Mouse (Mus musculus) MEL (cell line): Measurements from ENCODE around the gene Ano6. TPM values are rescaled to one million over a fixed set of nuclear protein-coding genes. Genes with fewer than 3 reads are reported as not detected.

Experiments used
- DNase-seq: peaks from one replicate; pipeline ENCODE4 v3.0.0; 2011; ENCODE audit warnings: low read depth, low spot score
- H3K27ac ChIP-seq: 2 replicates; pipeline ENCODE4 v1.5.1; 2012; ENCODE audit warnings: low read depth, mild to moderate bottlenecking, control low read depth, low read length, moderate library complexity; ENCODE audit not compliant: control insufficient read depth
- H3K27me3 ChIP-seq, 2 experiments: fragments of 150-350 bp in 1 of 2; sonication (generic) in 1 of 2; 2 replicates each; pipeline ENCODE4 v1.6.1; 2012; ENCODE audit warnings: low read length in 2 of 2, mild to moderate bottlenecking in 2 of 2, improper control_type of control experiment in 1 of 2, moderate library complexity in 1 of 2; ENCODE audit not compliant: insufficient read depth in 2 of 2, control insufficient read depth in 1 of 2
- H3K36me3 ChIP-seq, 2 experiments: 2 replicates each; pipeline ENCODE4 v1.6.1; 2012 to 2014; ENCODE audit warnings: low read length in 2 of 2, improper control_type of control experiment in 1 of 2, inconsistent platforms in 1 of 2, mild to moderate bottlenecking in 1 of 2; ENCODE audit not compliant: insufficient read depth in 2 of 2, control insufficient read depth in 1 of 2
- H3K4me1 ChIP-seq, 2 experiments: fragments of 150-350 bp in 1 of 2; sonication (generic) in 1 of 2; 2 replicates each; pipeline ENCODE4 v1.6.1; 2012; ENCODE audit warnings: low read length in 2 of 2, improper control_type of control experiment in 1 of 2, mild to moderate bottlenecking in 1 of 2; ENCODE audit not compliant: insufficient read depth in 2 of 2, control insufficient read depth in 1 of 2
- H3K4me3 ChIP-seq, 2 experiments: fragments of 150-350 bp in 1 of 2; sonication (generic) in 1 of 2; 2 replicates each; pipeline ENCODE4 v1.5.1; 2012; ENCODE audit warnings: low read depth in 2 of 2, low read length in 2 of 2, mild to moderate bottlenecking in 2 of 2, moderate library complexity in 2 of 2, control low read depth in 1 of 2, improper control_type of control experiment in 1 of 2; ENCODE audit not compliant: control insufficient read depth in 1 of 2, insufficient read depth in 1 of 2
- H3K79me2 ChIP-seq: 2 replicates; pipeline ENCODE4 v1.6.1; 2012; ENCODE audit warnings: mild to moderate bottlenecking, low read length, moderate library complexity; ENCODE audit not compliant: control insufficient read depth, poor library complexity, insufficient read depth
- H3K9ac ChIP-seq: 2 replicates; pipeline ENCODE4 v1.6.1; 2012; ENCODE audit warnings: low read depth, mild to moderate bottlenecking, control low read depth, low read length, moderate library complexity; ENCODE audit not compliant: control insufficient read depth, poor library complexity, severe bottlenecking
- H3K9me3 ChIP-seq: fragments of 150-350 bp; sonication (generic); replicated peaks from 2 replicates; pipeline ENCODE4 v1.6.1; 2012; ENCODE audit warnings: mild to moderate bottlenecking, low read length, improper control_type of control experiment, moderate library complexity; ENCODE audit not compliant: insufficient read depth
- BHLHE40 ChIP-seq: IDR thresholded peaks from 2 replicates; pipeline ENCODE4 v1.6.1; 2012; ENCODE audit warnings: low read depth, mild to moderate bottlenecking, inconsistent platforms, low read length, improper control_type of control experiment, borderline replicate concordance
- CHD1 ChIP-seq: IDR thresholded peaks from 2 replicates; pipeline ENCODE4 v1.6.1; 2012; ENCODE audit warnings: low read depth, mild to moderate bottlenecking, inconsistent platforms, low read length, improper control_type of control experiment
- E2F4 ChIP-seq: IDR thresholded peaks from 2 replicates; pipeline ENCODE4 v1.6.1; 2011; ENCODE audit warnings: low read depth, low read length, improper control_type of control experiment, borderline replicate concordance
- ELF1 ChIP-seq: IDR thresholded peaks from 2 replicates; pipeline ENCODE4 v1.6.1; 2014; ENCODE audit warnings: low read depth, mild to moderate bottlenecking, inconsistent platforms, low read length, improper control_type of control experiment, moderate library complexity
- EP300 ChIP-seq, 2 experiments: IDR thresholded peaks; 2 replicates each; pipeline ENCODE4 v1.6.1; 2011; ENCODE audit warnings: improper control_type of control experiment in 2 of 2, low read length in 2 of 2, low read depth in 1 of 2, mild to moderate bottlenecking in 1 of 2
- ETS1 ChIP-seq: IDR thresholded peaks from 2 replicates; pipeline ENCODE4 v1.6.1; 2012; ENCODE audit warnings: low read depth, mild to moderate bottlenecking, inconsistent platforms, low read length, improper control_type of control experiment, moderate library complexity
- GATA1 ChIP-seq: IDR thresholded peaks from 2 replicates; pipeline ENCODE4 v1.6.1; 2011; ENCODE audit warnings: low read depth, low read length, improper control_type of control experiment
- HCFC1 ChIP-seq: IDR thresholded peaks from 2 replicates; pipeline ENCODE4 v1.6.1; 2012; ENCODE audit warnings: low read depth, mild to moderate bottlenecking, inconsistent platforms, low read length, improper control_type of control experiment, moderate library complexity
- KAT2A ChIP-seq: conservative IDR thresholded peaks from 2 replicates; pipeline ENCODE4 v1.6.1; 2012; ENCODE audit warnings: low read depth, low read length, improper control_type of control experiment, inconsistent platforms
- MAZ ChIP-seq: IDR thresholded peaks from 2 replicates; pipeline ENCODE4 v1.6.1; 2012; ENCODE audit warnings: low read depth, mild to moderate bottlenecking, inconsistent platforms, low read length, improper control_type of control experiment
- MYB ChIP-seq: IDR thresholded peaks from 2 replicates; pipeline ENCODE4 v1.6.1; 2011; ENCODE audit warnings: mild to moderate bottlenecking, low read depth, low read length, improper control_type of control experiment
- NRF1 ChIP-seq: IDR thresholded peaks from 2 replicates; pipeline ENCODE4 v1.6.1; 2014; ENCODE audit warnings: low read depth, mild to moderate bottlenecking, inconsistent platforms, low read length, improper control_type of control experiment, moderate library complexity; ENCODE audit not compliant: poor library complexity, insufficient read depth, severe bottlenecking
- POLR2A ChIP-seq, 2 experiments: IDR thresholded peaks; 2 replicates each; pipeline ENCODE4 v1.6.1; 2011 to 2012; ENCODE audit warnings: low read length in 2 of 2, mild to moderate bottlenecking in 2 of 2, control low read depth in 1 of 2, improper control_type of control experiment in 1 of 2, low read depth in 1 of 2, moderate library complexity in 1 of 2; ENCODE audit not compliant: control insufficient read depth in 1 of 2, insufficient read depth in 1 of 2, poor library complexity in 1 of 2
- POLR2AphosphoS2 ChIP-seq: IDR thresholded peaks from 2 replicates; pipeline ENCODE4 v1.6.1; 2011; ENCODE audit warnings: low read length, improper control_type of control experiment
- POLR2AphosphoS5 ChIP-seq: IDR thresholded peaks from 2 replicates; pipeline ENCODE4 v1.6.1; 2012; ENCODE audit warnings: low read depth, borderline replicate concordance, mild to moderate bottlenecking, inconsistent platforms, low read length, moderate library complexity, mixed read lengths
- RAD21 ChIP-seq: IDR thresholded peaks from 2 replicates; pipeline ENCODE4 v1.6.1; 2011; ENCODE audit warnings: mild to moderate bottlenecking, low read depth, low read length, improper control_type of control experiment
- TAL1 ChIP-seq: IDR thresholded peaks from 2 replicates; pipeline ENCODE4 v1.6.1; 2012; ENCODE audit warnings: mild to moderate bottlenecking, inconsistent platforms, low read length, moderate library complexity, mixed read lengths
- TBP ChIP-seq: IDR thresholded peaks from 2 replicates; pipeline ENCODE4 v1.8.0; 2011; ENCODE audit warnings: low read depth, low read length, improper control_type of control experiment
- UBTF ChIP-seq: IDR thresholded peaks from 2 replicates; pipeline ENCODE4 v1.6.1; 2012; ENCODE audit warnings: low read depth, mild to moderate bottlenecking, inconsistent platforms, low read length, improper control_type of control experiment, moderate library complexity, borderline replicate concordance; ENCODE audit not compliant: insufficient read depth
- USF1 ChIP-seq: IDR thresholded peaks from 2 replicates; pipeline ENCODE4 v1.6.1; 2014; ENCODE audit warnings: low read depth, mild to moderate bottlenecking, inconsistent platforms, low read length, improper control_type of control experiment, moderate library complexity
- USF2 ChIP-seq, 2 experiments: IDR thresholded peaks; 2 replicates each; pipeline ENCODE4 v1.6.1; 2011 to 2012; ENCODE audit warnings: improper control_type of control experiment in 2 of 2, low read length in 2 of 2, borderline replicate concordance in 1 of 2, inconsistent platforms in 1 of 2, low read depth in 1 of 2, mild to moderate bottlenecking in 1 of 2; ENCODE audit not compliant: insufficient read depth in 1 of 2
- ZC3H11A ChIP-seq: IDR thresholded peaks from 2 replicates; pipeline ENCODE4 v1.6.1; 2012; ENCODE audit warnings: low read depth, mild to moderate bottlenecking, inconsistent platforms, low read length, improper control_type of control experiment
- polyA plus RNA-seq, 2 experiments: library from polyadenylated mRNA; stranded (reverse) in 1 of 2; unstranded in 1 of 2; fragments of >175 nt in 1 of 2; fragments of >200 nt in 1 of 2; gene quantifications; 2 replicates each; pipeline versions ENCODE4 v1.2.1 to v1.2.4; 2012; ENCODE audit warnings: low replicate concordance in 2 of 2, low read depth in 1 of 2; ENCODE audit not compliant: insufficient read length in 2 of 2, insufficient read depth in 1 of 2, missing spikeins in 1 of 2
- total RNA-seq: library from RNA; depleted of rRNA; stranded (reverse); fragments of 300-350 nt; gene quantifications from 2 replicates; pipeline ENCODE4 v1.2.3, GENCODE M21; 2012

Ano6 gene
- total and polyA plus RNA-seq, 3 experiments, result 54.8 to 66.6 (median 61.4) TPM

GRCm38 (mm10) chr15:95793748-95794491, 3.3 kb downstream of the Ano6 start:
- H3K27me3 ChIP-seq, result no peaks in the 10 kb centered on the region
- no peaks in the 10 kb centered on the region for H3K9me3 ChIP-seq
- H3K79me2 ChIP-seq, result peaks cover 74% of the 10 kb centered on the region
- DNase-seq, result peak; percentile 85
- H3K27ac ChIP-seq, result peak overlapping the region; percentile 96
- peak overlapping the region; percentile 84 for H3K9ac ChIP-seq
- peak overlapping the region; percentile 72 to 75 for H3K4me3 ChIP-seq
- TF ChIP-seq POLR2A (IDR thresholded peaks at IDR 0.05; ENCODE audit: control insufficient read depth in 1 of 2, insufficient read depth in 1 of 2, low read depth in 1 of 2, low read length in 2 of 2, poor library complexity in 1 of 2), result peak in 1 of 2 experiments; percentile 53; a peak in 2 of 4 replicates
- TF ChIP-seq RAD21, result no peak
- TF ChIP-seq CHD1, result no peak
- TF ChIP-seq ZC3H11A, result no peak
- peak; percentile 63 for TF ChIP-seq TBP
- peaks cover 17 to 59% of the 10 kb centered on the region in 2 experiments for H3K36me3 ChIP-seq
- H3K4me1 ChIP-seq, result peaks cover 25 to 46% of the 10 kb centered on the region in 2 experiments

- DNase-seq, result peak; percentile 100
These were observed 4.2 kb downstream of the Ano6 start for GRCm38 (mm10) chr15:95794611-95795565.

More at GRCm38 (mm10) chr15:95794611-95795565, 4.2 kb downstream of the Ano6 start:
- Histone ChIP-seq H3K9me3 (no peaks in the 10 kb centered on the region), H3K36me3 (peaks cover 17 to 66% of the 10 kb centered on the region in 2 experiments)
- peak in 1 of 2 experiments; percentile 49; a peak in 2 of 4 replicates for TF ChIP-seq POLR2A (IDR thresholded peaks at IDR 0.05; ENCODE audit: control insufficient read depth in 1 of 2, insufficient read depth in 1 of 2, low read depth in 1 of 2, low read length in 2 of 2, poor library complexity in 1 of 2)
- no peak for TF ChIP-seq ELF1
- no peak for TF ChIP-seq ZC3H11A
- TF ChIP-seq EP300 (IDR thresholded peaks at IDR 0.05; ENCODE audit: low read depth in 1 of 2, low read length in 2 of 2), result no peak
- no peak for TF ChIP-seq HCFC1
- TF ChIP-seq ETS1, result no peak
- TF ChIP-seq E2F4, result no peak
- no peak for TF ChIP-seq MAZ
- TF ChIP-seq POLR2AphosphoS2, result no peak
- no peak for TF ChIP-seq UBTF
- TF ChIP-seq KAT2A, result no peak
- TF ChIP-seq NRF1, result no peak
- no peak for TF ChIP-seq USF1
- no peak for TF ChIP-seq MYB
- TF ChIP-seq TBP, result no peak; the same call in 1 of the 2 replicates
- TF ChIP-seq POLR2AphosphoS5, result no peak
- peak; percentile 100 for TF ChIP-seq GATA1
- peak; percentile 91 for TF ChIP-seq TAL1
- TF ChIP-seq BHLHE40, result no peak
- no peak for TF ChIP-seq USF2 (IDR thresholded peaks at IDR 0.05; ENCODE audit: borderline replicate concordance in 1 of 2, insufficient read depth in 1 of 2, low read depth in 1 of 2, low read length in 2 of 2)
- TF ChIP-seq, all 39 proteins: peak for 3
- Histone ChIP-seq H3K9ac (peak overlapping the region; percentile 51), H3K79me2 (peaks cover 83% of the 10 kb centered on the region), H3K4me1 (peaks cover 26 to 55% of the 10 kb centered on the region in 2 experiments), H3K4me3 (peak overlapping the region; percentile 10 to 27; a peak in 3 of 4 replicates), H3K27me3 (no peaks in the 10 kb centered on the region), H3K27ac (peak overlapping the region; percentile 96)
